Mouse (Mus musculus): ENCODE data around the gene Nfe2l3.

- TF ChIP-seq CTCF (IDR thresholded peaks at IDR 0.05; ENCODE audit: borderline replicate concordance, control insufficient read depth, extremely low read depth, insufficient read depth, low read length, poor library complexity) (0 out of 2 replicates have a peak, but pooled peaks have one; percentile 16), POLR2A (IDR thresholded peaks at IDR 0.05; ENCODE audit: control insufficient read depth, extremely low read depth, insufficient read depth, low read length, poor library complexity) (peak; percentile 99)
These were observed 37.3 kb downstream of the Nfe2l3 start, which contains the start of gene Hnrnpa2b1 for GRCm38 (mm10) chr6:51469715-51470310.

Measured in thymus, adult 2 months (tissue).